Mouse (Mus musculus) mouse trophoblast stem cell (cell line): ENCODE results near the gene Adgrl3.

Experiments
- in situ Hi-C, 2 experiments: fragments of 300-500 bp; cut with MseI, MboI; formaldehyde crosslinking; loops; 2 replicates in 1 of 2; 3 replicates in 1 of 2; pipeline ENCODE4 v1.15.1; 2025

Gene Adgrl3

DNA sequence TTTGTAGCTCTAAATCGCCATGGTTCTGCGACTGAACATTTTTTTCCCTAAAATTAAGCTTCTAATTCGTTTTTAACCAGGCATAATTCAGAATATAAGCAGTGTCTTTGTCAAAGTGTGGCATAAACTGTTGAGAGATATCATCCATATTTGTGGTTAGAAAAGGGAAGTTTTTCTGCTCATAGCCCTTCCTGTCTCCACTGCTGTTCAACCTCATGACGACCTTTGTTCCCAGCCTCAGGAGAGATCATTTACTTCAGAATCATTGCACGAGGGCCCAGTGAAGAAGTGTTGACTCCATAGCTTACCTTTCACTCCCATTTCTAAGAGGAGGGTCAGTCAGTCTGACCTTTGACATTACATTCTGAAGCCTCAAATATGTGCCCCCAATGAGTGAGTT, 56.4 kb downstream of the Adgrl3 start:
- in situ Hi-C loops, result no loop called here

GRCm38 (mm10) chr5:81077031-81077430, 57.1 kb downstream of the Adgrl3 start:
- in situ Hi-C loops, result no loop called here

- in situ Hi-C loops, result no loop called here
Observed at GRCm38 (mm10) chr5:81077990-81078389, 58.1 kb downstream of the Adgrl3 start.

DNA sequence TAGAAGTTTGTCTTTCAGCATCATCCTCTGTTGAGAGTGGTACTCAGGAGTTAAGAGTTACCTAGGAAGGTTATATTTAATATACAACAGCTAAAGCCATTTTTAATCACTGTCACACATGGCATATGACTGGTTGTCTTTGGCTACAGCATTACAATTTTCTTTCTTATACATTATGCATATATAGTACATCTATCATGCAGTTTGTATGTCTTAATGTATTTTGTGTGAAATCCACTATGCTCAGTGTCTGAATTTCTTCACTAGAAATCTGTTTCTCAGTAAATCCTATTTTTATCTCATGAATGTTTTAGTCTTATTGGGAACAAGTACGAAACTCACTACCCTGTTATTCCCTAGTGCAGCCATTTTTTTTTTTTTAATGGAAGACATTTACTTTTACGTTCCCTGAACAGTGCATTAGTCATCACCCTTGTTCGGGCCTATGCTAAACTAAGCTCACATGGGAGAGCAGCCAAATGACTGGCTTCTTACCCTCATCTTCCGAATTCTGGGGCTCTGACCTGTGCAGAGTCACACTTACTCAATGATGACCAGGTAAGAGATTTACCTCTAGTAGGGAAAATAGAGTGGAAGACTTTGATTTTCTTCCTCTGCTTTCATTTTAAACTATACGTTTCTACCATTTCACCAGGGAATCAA, 63.9 kb downstream of the Adgrl3 start:
- in situ Hi-C loops, result no loop called here

- in situ Hi-C loops, result no loop called here
Observed at GRCm38 (mm10) chr5:81085152-81085551, 65.2 kb downstream of the Adgrl3 start.

- in situ Hi-C loops, result no loop called here
Observed at GRCm38 (mm10) chr5:81088667-81089066, 68.7 kb downstream of the Adgrl3 start.

DNA sequence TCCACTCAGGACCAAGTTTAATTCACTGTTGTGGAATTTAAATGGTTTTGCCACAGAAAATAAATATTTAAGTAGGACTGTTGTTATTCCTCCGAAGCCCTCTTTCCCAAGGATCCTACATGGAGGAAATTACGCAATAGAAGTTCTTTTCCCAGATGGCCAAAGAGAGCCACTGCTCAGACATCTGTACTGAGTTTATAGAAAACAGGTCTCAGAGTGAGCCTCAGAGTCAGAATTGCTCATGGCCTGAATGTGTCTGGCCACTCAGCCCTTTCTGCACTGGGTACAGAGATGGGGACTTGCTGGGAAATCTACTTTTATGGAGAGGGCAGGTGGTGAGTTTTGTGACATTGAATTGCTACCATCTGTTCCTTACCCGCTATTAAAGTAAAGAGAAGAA, 74.7 kb downstream of the Adgrl3 start:
- in situ Hi-C loops, result no loop called here

GRCm38 (mm10) chr5:81097131-81097530, 77.2 kb downstream of the Adgrl3 start:
- in situ Hi-C loops, result no loop called here

GRCm38 (mm10) chr5:81107431-81107830, 87.5 kb downstream of the Adgrl3 start:
- in situ Hi-C loops, result no loop called here

DNA sequence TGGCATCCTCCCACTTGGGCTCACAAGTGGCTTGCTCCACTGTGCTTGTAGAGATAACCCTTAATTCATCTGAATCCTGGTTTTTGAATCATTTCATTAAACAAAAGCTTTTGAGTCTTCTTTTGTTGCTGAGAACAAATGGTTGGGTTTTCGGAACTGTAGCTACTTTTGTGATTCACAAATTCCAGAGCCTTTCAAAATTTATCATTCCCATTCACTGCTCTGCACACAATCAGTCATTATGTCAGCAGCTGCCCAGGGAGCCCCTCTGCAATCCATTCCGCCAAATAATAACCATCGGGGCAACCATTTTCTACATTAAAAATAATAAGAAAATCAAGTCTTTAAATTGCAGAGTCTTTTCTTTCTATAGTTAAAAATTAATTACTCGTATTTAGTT, 104.5 kb downstream of the Adgrl3 start:
- in situ Hi-C loops, result no loop called here

DNA sequence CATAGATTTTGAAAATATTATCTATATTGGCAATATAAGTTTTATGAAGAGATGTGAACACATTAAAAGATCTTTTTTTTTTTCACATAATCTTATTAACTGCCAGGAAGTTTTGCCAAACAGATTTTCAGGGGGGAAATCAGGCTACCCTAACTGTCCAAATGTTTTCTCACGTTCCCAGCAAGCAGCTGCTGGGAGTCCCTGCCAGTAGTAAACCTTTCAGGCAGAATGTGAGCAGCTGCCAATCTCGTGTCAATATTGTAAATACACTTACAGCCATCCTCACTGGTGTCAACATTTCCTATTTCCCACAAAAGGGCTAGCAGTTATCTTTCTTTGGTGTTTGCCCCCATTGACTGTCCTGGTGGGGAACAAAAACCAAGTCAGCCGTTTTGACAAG, 107.7 kb downstream of the Adgrl3 start:
- in situ Hi-C loops, result no loop called here

DNA sequence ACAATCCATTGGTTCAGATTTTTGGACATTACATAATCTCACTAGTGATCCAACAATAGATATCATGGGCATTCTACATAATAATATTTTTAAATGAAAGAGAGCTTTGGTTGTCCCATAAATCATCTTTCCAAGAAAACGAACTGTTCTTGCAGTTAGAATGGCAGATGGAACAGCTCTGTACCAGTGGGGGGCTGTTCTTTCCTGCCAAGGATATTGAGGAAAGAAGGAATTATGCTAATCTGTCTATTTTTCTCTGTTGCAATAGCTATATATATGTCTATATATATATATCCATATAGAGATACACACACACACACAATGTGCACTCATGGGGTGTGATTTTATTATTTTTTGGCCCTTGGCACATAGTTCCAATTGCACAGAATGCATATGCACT, 116.5 kb downstream of the Adgrl3 start:
- in situ Hi-C loops, result no loop called here

GRCm38 (mm10) chr5:81155791-81156190, 135.9 kb downstream of the Adgrl3 start:
- in situ Hi-C loops, result no loop called here

GRCm38 (mm10) chr5:81156281-81156680, 136.3 kb downstream of the Adgrl3 start:
- in situ Hi-C loops, result no loop called here

GRCm38 (mm10) chr5:81156796-81157195, 136.9 kb downstream of the Adgrl3 start:
- in situ Hi-C loops, result no loop called here

DNA sequence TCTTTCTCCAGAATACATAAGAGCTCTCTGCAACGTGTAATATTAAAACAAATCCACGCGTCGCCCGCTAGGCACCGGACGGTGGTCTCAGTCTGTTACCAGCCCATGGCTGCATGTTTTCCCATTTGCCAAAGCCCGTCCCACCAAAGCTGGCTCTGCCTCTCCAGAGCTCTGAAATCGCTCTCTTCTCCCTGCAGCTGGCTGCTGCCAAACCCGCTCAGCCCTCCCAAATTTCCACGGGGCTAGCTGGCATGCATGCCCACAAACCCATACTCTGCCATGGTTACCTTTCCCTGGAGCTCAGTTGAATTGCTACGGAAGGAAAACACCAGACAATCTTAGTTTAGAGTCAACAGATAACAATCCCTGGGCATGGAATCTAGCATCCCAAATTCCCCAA, 139.1 kb downstream of the Adgrl3 start:
- in situ Hi-C loops, result no loop called here

GRCm38 (mm10) chr5:81160431-81160830, 140.5 kb downstream of the Adgrl3 start:
- in situ Hi-C loops, result no loop called here

DNA sequence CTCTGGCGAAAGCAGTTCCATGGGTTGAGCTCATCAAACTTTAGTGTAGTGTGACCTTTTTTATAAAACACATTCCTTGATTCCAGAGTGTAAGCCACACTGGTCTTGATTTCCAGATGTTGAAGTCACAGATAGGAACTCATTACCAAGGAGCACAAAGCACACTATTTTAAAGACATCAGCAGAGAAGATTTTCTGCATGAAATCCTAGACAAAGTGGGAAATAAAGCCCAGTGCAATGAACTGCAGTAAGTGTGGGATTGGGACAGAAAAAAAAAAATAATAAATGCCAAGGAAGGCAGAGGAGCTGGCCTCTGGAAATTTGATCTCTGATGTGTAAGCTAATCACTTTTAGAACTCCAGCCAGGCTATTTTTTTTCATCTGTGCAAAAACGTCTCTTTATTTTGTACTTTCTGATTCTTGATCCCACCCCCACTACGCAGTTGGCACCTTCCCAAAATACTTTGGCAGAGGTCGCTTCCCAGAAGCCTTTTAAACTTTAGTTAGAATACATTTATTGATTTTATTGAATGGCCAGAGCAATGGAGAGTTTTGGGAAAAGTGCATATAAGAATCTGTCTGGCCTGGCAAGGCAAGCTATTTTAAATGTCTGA, 169.0 kb downstream of the Adgrl3 start:
- in situ Hi-C loops, result no loop called here

DNA sequence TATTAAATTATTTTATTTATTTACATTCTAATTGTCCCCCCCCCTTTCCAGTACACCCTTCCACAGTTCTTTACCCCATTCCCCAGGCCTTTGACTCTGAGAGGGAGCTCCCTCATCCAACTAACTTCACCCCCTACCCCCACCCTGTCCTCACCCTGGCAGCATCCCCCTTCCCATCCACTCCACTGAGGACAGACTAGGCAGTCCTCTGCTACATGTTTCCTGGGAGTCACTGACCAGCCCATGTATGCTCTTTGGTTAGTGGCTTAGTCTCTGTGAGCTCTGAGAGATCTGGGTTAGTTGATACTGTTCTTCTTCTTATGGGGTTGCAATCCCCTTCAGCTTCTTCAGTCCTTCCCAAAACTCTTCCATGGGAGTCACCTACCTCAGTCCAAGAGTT, 180.4 kb downstream of the Adgrl3 start:
- in situ Hi-C loops, result no loop called here

- in situ Hi-C loops, result no loop called here
Observed at GRCm38 (mm10) chr5:81201885-81202284, 181.9 kb downstream of the Adgrl3 start.

GRCm38 (mm10) chr5:81218500-81219057, 198.6 kb downstream of the Adgrl3 start:
- in situ Hi-C loops, result no loop called here

DNA sequence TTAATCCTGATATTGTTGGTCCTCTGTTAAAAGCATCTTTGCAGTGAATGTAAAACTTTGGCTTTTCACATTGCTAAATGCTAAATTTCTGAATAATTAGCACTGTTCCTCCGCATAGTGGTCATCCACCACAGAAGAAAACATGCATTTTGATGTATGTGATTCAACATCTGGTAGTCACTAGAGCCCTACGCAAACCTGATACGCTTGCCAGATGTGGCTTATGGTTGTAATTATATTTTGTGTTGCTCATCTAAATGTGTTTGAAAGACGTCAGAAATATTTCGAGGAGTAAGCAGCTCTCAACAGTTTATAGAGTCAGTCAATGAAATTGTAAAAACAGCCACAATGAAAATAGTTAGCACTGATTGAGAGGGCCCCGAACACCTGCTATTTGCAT, 204.5 kb downstream of the Adgrl3 start:
- in situ Hi-C loops, result no loop called here

- in situ Hi-C loops, result no loop called here
Observed at GRCm38 (mm10) chr5:81225486-81225885, 205.5 kb downstream of the Adgrl3 start.
